26 mouse cellular contexts compared by ENCODE assay signal in the genomic region with DNA sequence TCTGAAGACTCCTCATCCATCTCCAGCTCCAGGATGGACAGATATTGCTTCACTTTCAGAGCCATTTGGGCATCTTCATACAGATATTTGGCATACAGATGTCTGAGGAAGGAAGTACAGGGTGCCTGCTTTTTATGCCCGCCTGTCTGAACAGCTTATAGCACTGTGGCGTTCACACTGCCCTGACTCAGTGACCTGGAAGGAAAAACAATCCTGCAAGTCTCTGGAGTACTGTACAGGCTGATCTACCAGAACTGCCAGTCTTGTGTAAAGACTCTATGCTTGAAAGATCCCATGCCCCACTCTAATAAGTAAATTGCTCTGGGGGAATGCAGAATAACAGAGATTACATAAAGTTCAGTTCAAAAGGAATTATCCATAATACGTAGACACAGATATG. TPM values are rescaled to one million over a fixed set of nuclear protein-coding genes. Genes with fewer than 3 reads are reported as not detected.
DNase-seq lines count a peak whose midpoint lies in the region; ATAC-seq and TF ChIP-seq lines count a peak whose summit lies in the region.
"Had no signal": no experiment of that assay in that cellular context is flagged by ENCODE, and none has a peak within 500 bp of the region (broad histone marks: within the 10 kb centered on the region; RNA-seq: fewer than 3 reads in every experiment).

No protein-coding gene starts in this region.

- H3K27me3 ChIP-seq in embryonic facial prominence, embryonic 11.5 days (ENCODE audit: control insufficient read depth, insufficient read depth, low read length): no peaks in the 10 kb centered on the region
- no peaks in the 10 kb centered on the region for H3K27me3 ChIP-seq in embryonic facial prominence, embryonic 10.5 days (replicated peaks; ENCODE audit: low read depth, poor library complexity, severe bottlenecking)
- no peaks in the 10 kb centered on the region for H3K27me3 ChIP-seq in midbrain, postnatal 0 days (ENCODE audit: insufficient read depth, low read length)
- H3K27me3 ChIP-seq in midbrain, embryonic 13.5 days: no peaks in the 10 kb centered on the region
- H3K27me3 ChIP-seq in forebrain, embryonic 11.5 days (ENCODE audit: control insufficient read depth, insufficient read depth, low read length): no peaks in the 10 kb centered on the region
- H3K27me3 ChIP-seq: embryonic facial prominence, embryonic 13.5 days; forebrain, embryonic 12.5 days had no signal

- H3K4me3 ChIP-seq in embryonic facial prominence, embryonic 11.5 days (ENCODE audit: low read depth, low read length): no peak overlapping the region
- H3K4me3 ChIP-seq in embryonic facial prominence, embryonic 10.5 days: no peak overlapping the region
- H3K4me3 ChIP-seq in midbrain, postnatal 0 days (ENCODE audit: low read depth, low read length): no peak overlapping the region
- H3K4me3 ChIP-seq in midbrain, embryonic 13.5 days (replicated peaks): no peak overlapping the region
- H3K4me3 ChIP-seq in forebrain, embryonic 11.5 days (ENCODE audit: low read depth, low read length): no peak overlapping the region
- H3K4me3 ChIP-seq: embryonic facial prominence, embryonic 13.5 days; forebrain, embryonic 12.5 days had no signal

- WGBS in embryonic facial prominence, embryonic 11.5 days: 51% methylated on average over 3 of the region's 3 CpGs
- WGBS in embryonic facial prominence, embryonic 10.5 days: 73% methylated on average over 3 of the region's 3 CpGs
- WGBS in midbrain, postnatal 0 days: 79% methylated on average over 3 of the region's 3 CpGs
- WGBS in midbrain, embryonic 13.5 days: 80% methylated on average over 3 of the region's 3 CpGs
- WGBS in forebrain, embryonic 11.5 days: 78% methylated on average over 3 of the region's 3 CpGs

- DNase-seq in embryonic facial prominence, embryonic 11.5 days (ENCODE audit: low spot score): peak; percentile 41
- DNase-seq in embryonic facial prominence, embryonic 10.5 days (ENCODE audit: low spot score): no peak
- peak; percentile 8 for DNase-seq in midbrain, postnatal 0 days (ENCODE audit: low spot score)
- DNase-seq in retina, postnatal 1 day: peak; percentile 72
- no peak for DNase-seq in forebrain, embryonic 11.5 days (ENCODE audit: low spot score)
- DNase-seq: adrenal gland, adult 8-10 months; adrenal gland, postnatal 14 days; adrenal gland, postnatal 36 days; B cell, adult 2 months; cerebellum, adult 18-20 months; cerebellum, adult 8-10 months; cerebellum, adult 9-11 months; cerebellum, postnatal 14 days; cerebellum, postnatal 36 days; embryo, embryonic 11 days had no signal

- H3K4me2 ChIP-seq in embryonic facial prominence, embryonic 11.5 days (ENCODE audit: low read depth, low read length): no peak overlapping the region
- no peak overlapping the region for H3K4me2 ChIP-seq in midbrain, postnatal 0 days (ENCODE audit: low read depth, low read length, poor library complexity, severe bottlenecking)
- no peak overlapping the region for H3K4me2 ChIP-seq in midbrain, embryonic 13.5 days (replicated peaks)
- no peak overlapping the region for H3K4me2 ChIP-seq in forebrain, embryonic 11.5 days (ENCODE audit: low read depth, low read length, severe bottlenecking)
- H3K4me2 ChIP-seq: embryonic facial prominence, embryonic 13.5 days; forebrain, embryonic 12.5 days had no signal

- H3K27ac ChIP-seq in embryonic facial prominence, embryonic 11.5 days (replicated peaks; ENCODE audit: low read depth, low read length): no peak overlapping the region
- no peak overlapping the region for H3K27ac ChIP-seq in embryonic facial prominence, embryonic 10.5 days (replicated peaks)
- no peak overlapping the region for H3K27ac ChIP-seq in midbrain, postnatal 0 days (ENCODE audit: low read depth, low read length)
- no peak overlapping the region for H3K27ac ChIP-seq in midbrain, embryonic 13.5 days
- no peak overlapping the region for H3K27ac ChIP-seq in forebrain, embryonic 11.5 days (ENCODE audit: low read depth, low read length)
- H3K27ac ChIP-seq: embryonic facial prominence, embryonic 13.5 days; forebrain, embryonic 12.5 days had no signal

- TF ChIP-seq CTCF in midbrain, postnatal 0 days (IDR thresholded peaks at IDR 0.05): no peak

- H3K4me1 ChIP-seq in embryonic facial prominence, embryonic 11.5 days (ENCODE audit: control insufficient read depth, insufficient read depth, low read length): no peaks in the 10 kb centered on the region
- H3K4me1 ChIP-seq in embryonic facial prominence, embryonic 10.5 days: no peaks in the 10 kb centered on the region
- H3K4me1 ChIP-seq in midbrain, postnatal 0 days (ENCODE audit: insufficient read depth, low read length): no peaks in the 10 kb centered on the region
- H3K4me1 ChIP-seq in midbrain, embryonic 13.5 days (replicated peaks): no peaks in the 10 kb centered on the region
- H3K4me1 ChIP-seq in forebrain, embryonic 11.5 days (replicated peaks; ENCODE audit: control insufficient read depth, insufficient read depth, low read length): no peaks in the 10 kb centered on the region
- H3K4me1 ChIP-seq: forebrain, embryonic 12.5 days had no signal

- no peaks in the 10 kb centered on the region for H3K36me3 ChIP-seq in embryonic facial prominence, embryonic 11.5 days (replicated peaks; ENCODE audit: control insufficient read depth, insufficient read depth, low read depth, low read length)
- H3K36me3 ChIP-seq in embryonic facial prominence, embryonic 10.5 days (replicated peaks): no peaks in the 10 kb centered on the region
- H3K36me3 ChIP-seq in midbrain, postnatal 0 days (ENCODE audit: insufficient read depth, low read length): no peaks in the 10 kb centered on the region
- H3K36me3 ChIP-seq in midbrain, embryonic 13.5 days: no peaks in the 10 kb centered on the region
- H3K36me3 ChIP-seq in forebrain, embryonic 11.5 days (ENCODE audit: control insufficient read depth, insufficient read depth, low read length): no peaks in the 10 kb centered on the region
- H3K36me3 ChIP-seq: embryonic facial prominence, embryonic 13.5 days; forebrain, embryonic 12.5 days; G1E had no signal

- H3K9me3 ChIP-seq in embryonic facial prominence, embryonic 11.5 days (replicated peaks; ENCODE audit: control insufficient read depth, low read length): no peaks in the 10 kb centered on the region
- H3K9me3 ChIP-seq in embryonic facial prominence, embryonic 10.5 days: peaks cover 11% of the 10 kb centered on the region; the same call in 1 of the 2 replicates
- 0 out of 2 replicates have a peak, but pooled peaks cover 3% of the 10 kb centered on the region for H3K9me3 ChIP-seq in midbrain, postnatal 0 days (ENCODE audit: low read length)
- peaks cover 2% of the 10 kb centered on the region; the same call in 1 of the 2 replicates for H3K9me3 ChIP-seq in midbrain, embryonic 13.5 days
- H3K9me3 ChIP-seq in forebrain, embryonic 11.5 days (ENCODE audit: control insufficient read depth, low read length): no peaks in the 10 kb centered on the region
- H3K9me3 ChIP-seq: embryonic facial prominence, embryonic 13.5 days; forebrain, embryonic 12.5 days had no signal

- ATAC-seq in embryonic facial prominence, embryonic 11.5 days (replicated peaks; ENCODE audit: insufficient number of reproducible peaks, low FRiP score, low TSS enrichment, low read depth): no peak
- no peak for ATAC-seq in midbrain, postnatal 0 days (ENCODE audit: low FRiP score)
- no peak for ATAC-seq in midbrain, embryonic 13.5 days
- ATAC-seq in forebrain, embryonic 11.5 days (replicated peaks; ENCODE audit: low FRiP score): no peak
- ATAC-seq: activated CD4-positive, CD25-positive, alpha-beta regulatory T cell, adult 4 months; CD4-positive, CD25-positive, alpha-beta regulatory T cell, adult 4 months; forebrain, embryonic 14.5 days; forebrain, embryonic 16.5 days; Patski had no signal

- H3K9ac ChIP-seq in embryonic facial prominence, embryonic 11.5 days (replicated peaks; ENCODE audit: low read length): no peak overlapping the region
- H3K9ac ChIP-seq in midbrain, postnatal 0 days (replicated peaks; ENCODE audit: low read length, poor library complexity, severe bottlenecking): no peak overlapping the region
- H3K9ac ChIP-seq in midbrain, embryonic 13.5 days (replicated peaks): no peak overlapping the region
- H3K9ac ChIP-seq in forebrain, embryonic 11.5 days (ENCODE audit: low read length): no peak overlapping the region
- H3K9ac ChIP-seq: embryonic facial prominence, embryonic 13.5 days; forebrain, embryonic 12.5 days had no signal

RNA-seq across cellular contexts. Expression of gene Zfp354a, which starts 51.6 kb away (rescaled TPM):
- polyA plus RNA-seq in embryonic facial prominence, embryonic 11.5 days (2014; fragmentation: Nextera tagmentation; extraction: Ambion mirVana): 8.6 and 11.4 TPM in 2 replicates
- 7.8 and 8.6 TPM in 2 replicates for polyA plus RNA-seq in embryonic facial prominence, embryonic 10.5 days (2016; fragmentation: Nextera tagmentation; extraction: Ambion mirVana)
- 8.3 and 9.3 TPM in 2 replicates for total RNA-seq in midbrain, postnatal 0 days (2014; rRNA removed)
- 9.9 and 12.5 TPM in 2 replicates for polyA plus RNA-seq in midbrain, postnatal 0 days (2015; fragmentation: Nextera tagmentation; extraction: Ambion mirVana)
- polyA plus RNA-seq in midbrain, embryonic 13.5 days (2015; fragmentation: Nextera tagmentation; extraction: Ambion mirVana): 11.3 and 11.6 TPM in 2 replicates
- polyA plus RNA-seq in forebrain, embryonic 11.5 days (2014; fragmentation: Nextera tagmentation; extraction: Ambion mirVana): 9.7 and 11.6 TPM in 2 replicates
- total RNA-seq: CH12.LX; common myeloid progenitor, adult 5-6 weeks; G1E had no signal
- polyA plus RNA-seq: activated CD4-positive, CD25-positive, alpha-beta regulatory T cell, adult 4 months; CD4-positive, CD25-positive, alpha-beta regulatory T cell, adult 4 months; G1E had no signal

Comparison
In these comparisons a context has a peak if more than half of its experiments do, and no peak if none do; other contexts are left out.
1. DNase-seq: peak in embryonic facial prominence, embryonic 11.5 days (single experiment), midbrain, postnatal 0 days (single experiment) and retina, postnatal 1 day (single experiment); none in embryonic facial prominence, embryonic 10.5 days (single experiment) and forebrain, embryonic 11.5 days (single experiment).